Comparison of ENCODE assay signal across 16 mouse cellular contexts in genomic region chr12:79574159-79575040, GRCm38 (mm10).
A peak's percentile ranks its signal among the peaks of the same experiment; 100 is the strongest.
DNase-seq lines count a peak whose midpoint lies in the region; ATAC-seq and TF ChIP-seq lines count a peak whose summit lies in the region.
"Had no signal": no experiment of that assay in that cellular context is flagged by ENCODE, and none has a peak within 500 bp of the region (broad histone marks: within the 10 kb centered on the region; RNA-seq: fewer than 3 reads in every experiment).

No protein-coding gene starts in this region.

- TF ChIP-seq POLR2A in kidney, adult 2 months (IDR thresholded peaks at IDR 0.05; ENCODE audit: low read depth, low read length), result no peak

- TF ChIP-seq CTCF in kidney, postnatal 0 days (IDR thresholded peaks at IDR 0.05; ENCODE audit: low read depth), result no peak
- TF ChIP-seq CTCF in kidney, adult 2 months (conservative IDR thresholded peaks at IDR 0.05; ENCODE audit: insufficient read depth, insufficient read length, low read depth, low read length), result no peak

- no peak overlapping the region for H3K9ac ChIP-seq in kidney, postnatal 0 days (ENCODE audit: low read depth, low read length)
- H3K9ac ChIP-seq: forebrain, embryonic 12.5 days; heart, embryonic 12.5 days; midbrain, embryonic 15.5 days had no signal

- peak; percentile 17 for DNase-seq in embryo, embryonic 10.5 days (ENCODE audit: low spot score)
- DNase-seq in embryo, embryonic 10 days (ENCODE audit: low spot score), result no peak
- peak; percentile 88 for DNase-seq in kidney, postnatal 0 days (ENCODE audit: low spot score)
- no peak for DNase-seq in kidney, adult 2 months
- peak; percentile 1 for DNase-seq in thymus, postnatal 25 days
- no peak for DNase-seq in thymus, postnatal 10 days (ENCODE audit: low spot score in 2 of 2)
- DNase-seq in heart, adult 18-20 months, result no peak
- DNase-seq: cerebellum, adult 11 months; cerebellum, postnatal 25 days; kidney, adult 8-10 months had no signal

- peak; percentile 80 for ATAC-seq in kidney, postnatal 0 days (replicated peaks; ENCODE audit: low FRiP score, low read depth)
- no peak for ATAC-seq in cerebellum, adult (ENCODE audit: insufficient number of reproducible peaks, low FRiP score, low TSS enrichment)
- ATAC-seq: hindbrain, embryonic 16.5 days; midbrain, embryonic 15.5 days had no signal

- peak overlapping the region; percentile 42; the same call in 1 of the 2 replicates for H3K27ac ChIP-seq in kidney, postnatal 0 days
- no peak overlapping the region for H3K27ac ChIP-seq in kidney, adult 2 months (ENCODE audit: insufficient read depth, low read depth, low read length)
- H3K27ac ChIP-seq: forebrain, embryonic 12.5 days; layer of hippocampus, adult 2 months; midbrain, embryonic 15.5 days had no signal

- H3K4me3 ChIP-seq in kidney, postnatal 0 days (replicated peaks; ENCODE audit: low read depth, low read length), result no peak overlapping the region
- no peak overlapping the region for H3K4me3 ChIP-seq in kidney, adult 2 months (ENCODE audit: insufficient read depth, low read depth, low read length)
- H3K4me3 ChIP-seq: forebrain, embryonic 12.5 days; heart, embryonic 12.5 days; layer of hippocampus, adult 2 months; midbrain, embryonic 15.5 days had no signal

- WGBS in kidney, postnatal 0 days, result 28% methylated on average over 6 of the region's 6 CpGs
- WGBS in kidney, adult 2 months, result 63% methylated on average over 6 of the region's 6 CpGs

- no peaks in the 10 kb centered on the region for H3K4me1 ChIP-seq in kidney, postnatal 0 days (replicated peaks; ENCODE audit: insufficient read depth, low read length)
- H3K4me1 ChIP-seq in kidney, adult 2 months (ENCODE audit: control insufficient read depth, insufficient read depth, low read length), result no peaks in the 10 kb centered on the region
- H3K4me1 ChIP-seq: heart, embryonic 12.5 days; midbrain, embryonic 15.5 days had no signal

- H3K36me3 ChIP-seq in kidney, postnatal 0 days (ENCODE audit: insufficient read depth, low read length), result no peaks in the 10 kb centered on the region
- no peaks in the 10 kb centered on the region for H3K36me3 ChIP-seq in kidney, adult 2 months (ENCODE audit: control insufficient read depth, insufficient read depth, low read length)
- H3K36me3 ChIP-seq: forebrain, embryonic 12.5 days; heart, embryonic 12.5 days; midbrain, embryonic 15.5 days had no signal

- no peaks in the 10 kb centered on the region for H3K27me3 ChIP-seq in kidney, postnatal 0 days (ENCODE audit: insufficient read depth, low read length)
- H3K27me3 ChIP-seq in kidney, adult 2 months (replicated peaks; ENCODE audit: control insufficient read depth, insufficient read depth, low read length), result no peaks in the 10 kb centered on the region
- H3K27me3 ChIP-seq: forebrain, embryonic 12.5 days; heart, embryonic 12.5 days; midbrain, embryonic 15.5 days had no signal

- no peaks in the 10 kb centered on the region for H3K9me3 ChIP-seq in kidney, postnatal 0 days (replicated peaks; ENCODE audit: low read length)
- H3K9me3 ChIP-seq: heart, embryonic 12.5 days; midbrain, embryonic 15.5 days had no signal

- no peak overlapping the region for H3K4me2 ChIP-seq in kidney, postnatal 0 days (ENCODE audit: low read length)
- H3K4me2 ChIP-seq: forebrain, embryonic 12.5 days; heart, embryonic 12.5 days; midbrain, embryonic 15.5 days had no signal

Comparison
In these comparisons a context has a peak if more than half of its experiments do, and no peak if none do; other contexts are left out.
1. DNase-seq: peak in embryo, embryonic 10.5 days (single experiment), kidney, postnatal 0 days (single experiment) and thymus, postnatal 25 days (single experiment); none in embryo, embryonic 10 days (single experiment), kidney, adult 2 months (single experiment), thymus, postnatal 10 days (0 of 2) and heart, adult 18-20 months (0 of 2).